Mouse (Mus musculus): ENCODE data around the gene 4930467E23Rik. TPM values are rescaled to one million over a fixed set of nuclear protein-coding genes. Genes with fewer than 3 reads are reported as not detected.
A peak's percentile ranks its signal among the peaks of the same experiment; 100 is the strongest.
"Not testable (repeated sequence)": the region's sequence is repeated elsewhere in the genome, so short reads cannot be mapped to it uniquely, and the experiment has no call there.

Gene 4930467E23Rik
- polyA plus RNA-seq, 1 experiment from 2014 or later = not detected

DNA sequence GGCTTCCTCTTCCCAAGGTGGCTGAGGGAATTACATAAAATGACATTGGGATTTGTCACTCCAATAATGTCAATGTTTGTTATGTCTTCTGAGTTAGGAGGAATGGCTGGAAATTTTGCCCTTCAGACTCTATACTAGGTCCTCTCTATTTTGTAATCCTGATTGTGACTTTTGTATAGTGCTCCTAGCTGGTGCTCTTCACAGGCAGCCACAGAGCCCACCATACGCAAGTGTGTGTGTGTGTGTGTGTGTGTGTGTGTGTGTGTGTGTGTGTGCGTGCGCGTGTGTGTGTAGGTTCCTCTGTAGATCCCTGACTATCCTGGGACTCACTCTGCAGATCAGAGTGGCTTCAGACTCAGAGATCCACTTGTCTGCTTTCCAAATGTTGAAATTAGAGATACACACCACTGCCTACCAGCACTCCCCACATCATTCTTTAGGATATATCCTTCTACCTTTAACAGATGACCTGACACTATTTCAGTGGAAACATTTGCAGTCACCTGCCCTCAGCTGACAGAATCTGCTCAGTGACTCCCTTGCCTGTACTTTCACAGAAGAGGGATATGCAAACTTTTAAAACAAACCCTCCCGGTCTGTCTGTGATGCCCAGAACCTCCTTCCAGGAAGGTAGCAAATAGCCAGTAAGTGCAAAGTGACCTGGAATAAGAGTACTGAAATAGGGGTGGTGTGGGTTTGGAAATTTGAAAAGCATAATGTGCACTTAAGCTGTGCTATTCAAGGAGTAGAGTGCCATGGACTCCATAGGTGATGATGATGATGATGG lies 52.1 kb downstream of the 4930467E23Rik start:
- 96% methylated on average over 5 of the region's 5 CpGs for WGBS
- H3K9me3 ChIP-seq (replicated peaks; ENCODE audit: low read length); DNase-seq (ENCODE audit: low spot score); H3K27ac ChIP-seq; ATAC-seq (replicated peaks; ENCODE audit: low FRiP score, low read depth); H3K4me3 ChIP-seq (replicated peaks; ENCODE audit: low read depth, low read length); H3K4me2 ChIP-seq (ENCODE audit: low read length); H3K9ac ChIP-seq (ENCODE audit: low read depth, low read length); H3K27me3 ChIP-seq (ENCODE audit: insufficient read depth, low read length); H3K4me1 ChIP-seq (replicated peaks; ENCODE audit: insufficient read depth, low read length); H3K36me3 ChIP-seq (ENCODE audit: insufficient read depth, low read length): not testable (repeated sequence)

DNA sequence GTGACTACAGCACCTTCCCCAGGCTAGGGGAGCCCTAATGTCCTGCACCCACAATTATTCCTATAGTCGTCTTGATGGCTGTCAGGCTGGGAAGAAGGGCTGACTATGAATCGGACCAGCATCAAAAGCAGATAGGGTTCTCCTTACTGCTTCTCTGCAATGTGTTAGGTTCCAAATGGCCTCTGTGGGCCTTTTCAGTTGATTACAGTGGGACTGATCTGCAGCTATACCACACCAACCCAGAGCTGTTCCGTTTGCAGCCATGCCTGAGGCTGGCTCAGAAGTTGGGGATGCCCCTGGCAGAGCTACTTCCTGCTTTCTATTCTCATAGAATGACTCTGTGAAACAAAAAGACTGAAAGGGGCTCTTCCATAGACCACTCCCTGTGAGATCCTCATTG lies 53.4 kb downstream of the 4930467E23Rik start:
- not testable (repeated sequence) for DNase-seq (ENCODE audit: low spot score); ATAC-seq (replicated peaks; ENCODE audit: low FRiP score, low read depth)
- WGBS = 79% methylated on average over 3 of the region's 3 CpGs

DNA sequence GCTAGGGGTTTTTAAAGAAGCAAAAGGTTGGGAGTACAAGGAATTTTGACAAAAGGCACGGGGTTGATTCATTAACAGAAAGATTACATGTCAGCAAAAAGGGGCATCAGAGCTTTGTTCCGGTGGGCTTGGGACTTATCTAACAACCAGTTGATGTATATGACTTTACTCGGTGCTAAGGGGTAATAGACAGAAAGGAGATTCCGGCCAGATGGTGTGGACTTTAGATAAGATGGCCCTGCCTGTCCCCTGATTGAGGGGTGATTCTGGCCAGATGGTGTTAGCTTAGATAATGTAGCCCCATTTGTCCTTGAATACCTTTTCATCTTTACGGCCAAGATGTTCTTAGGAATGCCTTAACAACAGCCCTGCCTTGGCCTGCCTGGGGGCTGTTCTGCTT lies 54.5 kb downstream of the 4930467E23Rik start:
- not testable (repeated sequence) for H3K27me3 ChIP-seq (ENCODE audit: insufficient read depth, low read length); ATAC-seq (replicated peaks; ENCODE audit: low FRiP score, low read depth); H3K27ac ChIP-seq; H3K36me3 ChIP-seq (ENCODE audit: insufficient read depth, low read length); H3K4me1 ChIP-seq (replicated peaks; ENCODE audit: insufficient read depth, low read length); DNase-seq (ENCODE audit: low spot score); H3K4me3 ChIP-seq (replicated peaks; ENCODE audit: low read depth, low read length); H3K9me3 ChIP-seq (replicated peaks; ENCODE audit: low read length); H3K9ac ChIP-seq (ENCODE audit: low read depth, low read length); H3K4me2 ChIP-seq (ENCODE audit: low read length)
- WGBS = no CpG with 5 or more reads among the region's 5 CpGs

More for the DNA sequence above, 53.4 kb downstream of the 4930467E23Rik start:
- H3K9me3 ChIP-seq (replicated peaks; ENCODE audit: low read length); H3K4me1 ChIP-seq (replicated peaks; ENCODE audit: insufficient read depth, low read length); H3K4me3 ChIP-seq (replicated peaks; ENCODE audit: low read depth, low read length); H3K9ac ChIP-seq (ENCODE audit: low read depth, low read length); H3K4me2 ChIP-seq (ENCODE audit: low read length); H3K36me3 ChIP-seq (ENCODE audit: insufficient read depth, low read length); H3K27ac ChIP-seq; H3K27me3 ChIP-seq (ENCODE audit: insufficient read depth, low read length): not testable (repeated sequence)

DNA sequence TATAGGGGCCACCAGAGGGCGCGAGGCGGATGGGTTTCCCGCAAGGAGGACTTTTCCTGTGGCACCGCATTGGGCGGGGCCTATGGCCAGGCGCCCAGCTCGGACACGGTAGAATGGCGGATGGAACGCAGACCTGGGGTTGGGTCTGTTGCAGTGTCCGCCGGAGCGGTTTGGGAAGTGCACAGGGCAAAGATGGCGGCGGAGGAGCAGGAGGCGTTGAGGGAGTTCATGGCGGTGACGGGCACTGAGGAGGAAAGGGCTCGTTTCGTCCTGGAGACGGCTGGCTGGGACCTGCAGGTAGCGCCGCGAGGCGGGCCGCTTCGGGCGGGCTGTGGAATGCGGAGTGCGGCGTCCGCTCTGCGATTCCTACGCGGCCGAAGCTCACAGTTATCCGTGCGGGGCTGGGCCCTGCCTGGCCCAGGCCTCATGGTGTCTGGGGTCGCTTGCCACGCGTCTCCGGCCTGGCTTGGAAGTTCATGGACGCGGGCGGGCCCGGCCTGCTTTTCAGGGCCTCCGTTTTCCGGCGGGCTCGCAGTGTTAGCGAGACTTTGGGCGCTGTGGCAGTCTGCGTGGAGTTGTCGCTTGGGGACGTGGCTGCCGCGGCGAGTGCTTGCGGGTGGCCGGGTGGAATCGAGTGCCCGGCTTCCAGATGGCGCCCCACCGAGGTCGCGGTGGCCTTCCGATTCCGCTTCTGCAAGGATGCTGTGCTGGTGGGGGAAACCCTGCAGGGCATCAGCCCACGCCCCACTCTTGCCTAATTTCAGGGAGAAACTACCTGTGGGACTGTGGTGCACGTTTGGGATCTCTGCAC lies 55.4 kb downstream of the 4930467E23Rik start:
- 14% methylated on average over 66 of the region's 71 CpGs for WGBS
- H3K4me1 ChIP-seq (replicated peaks; ENCODE audit: insufficient read depth, low read length) = not testable (repeated sequence)

DNA sequence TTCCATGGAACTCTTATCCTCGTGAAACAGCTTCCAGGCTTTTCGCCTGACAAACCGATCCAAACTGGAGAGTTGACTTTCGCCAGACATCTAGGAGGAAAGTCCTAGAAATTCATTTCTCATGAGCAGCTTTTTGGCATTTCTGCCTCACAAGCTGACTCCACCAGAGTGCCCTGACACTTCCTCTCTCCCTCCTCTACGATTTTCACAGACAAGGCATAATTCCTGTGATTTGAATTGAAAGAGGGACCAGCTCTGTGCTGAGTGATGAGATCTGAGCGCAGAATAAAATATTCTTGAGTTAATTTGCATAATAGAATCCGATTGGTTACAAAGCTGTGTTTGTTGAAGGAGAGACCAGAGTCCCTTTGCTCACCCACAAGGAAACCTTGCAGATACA lies 63.3 kb downstream of the 4930467E23Rik start:
- H3K4me3 ChIP-seq (replicated peaks; ENCODE audit: low read depth, low read length); H3K27me3 ChIP-seq (ENCODE audit: insufficient read depth, low read length); H3K4me1 ChIP-seq (replicated peaks; ENCODE audit: insufficient read depth, low read length); H3K9ac ChIP-seq (ENCODE audit: low read depth, low read length); H3K4me2 ChIP-seq (ENCODE audit: low read length); ATAC-seq (replicated peaks; ENCODE audit: low FRiP score, low read depth); H3K36me3 ChIP-seq (ENCODE audit: insufficient read depth, low read length); H3K27ac ChIP-seq; DNase-seq (ENCODE audit: low spot score); H3K9me3 ChIP-seq (replicated peaks; ENCODE audit: low read length): not testable (repeated sequence)
- 72% methylated on average over 7 of the region's 7 CpGs for WGBS

More for the DNA sequence above, 55.4 kb downstream of the 4930467E23Rik start:
- Histone ChIP-seq H3K4me3 (replicated peaks; ENCODE audit: low read depth, low read length) (peak overlapping the region; percentile 67), H3K27ac (peak overlapping the region; percentile 78), H3K4me2 (ENCODE audit: low read length) (peak overlapping the region; percentile 52), H3K9ac (ENCODE audit: low read depth, low read length) (peak overlapping the region; percentile 86)
- peak; percentile 38; the same call in 1 of the 2 replicates for TF ChIP-seq CTCF (IDR thresholded peaks at IDR 0.05; ENCODE audit: low read depth)
- DNase-seq (ENCODE audit: low spot score) (peak; percentile 98), ATAC-seq (replicated peaks; ENCODE audit: low FRiP score, low read depth) (peak; percentile 100)
- not testable (repeated sequence) for H3K36me3 ChIP-seq (ENCODE audit: insufficient read depth, low read length); H3K27me3 ChIP-seq (ENCODE audit: insufficient read depth, low read length); H3K9me3 ChIP-seq (replicated peaks; ENCODE audit: low read length)

Other genes starting within 250 kb of the 4930467E23Rik start
- gene Defb7, start 234.5 kb upstream of the 4930467E23Rik start, polyA plus RNA-seq (2015; fragmentation: Nextera tagmentation; extraction: Ambion mirVana) = not detected in 2 replicates
- not detected in 2 replicates for gene Gm31371, start 173.8 kb downstream of the 4930467E23Rik start, polyA plus RNA-seq (2015; fragmentation: Nextera tagmentation; extraction: Ambion mirVana)

Data from kidney, postnatal 0 days (tissue).